Mouse (Mus musculus) gastrocnemius, adult 8-10 months (tissue): ENCODE measurements at regions not wholly inside any gene's neighbourhood (a gene's known extent, or its start where the extent isn't known, plus 50 kb on each side); places are given as distances from the start of the nearest gene placed in this dataset.

Source experiments
- DNase-seq, 2 experiments: peaks; one replicate each; pipeline ENCODE4 v3.0.0; 2022; ENCODE audit warnings: low spot score in 2 of 2

DNA sequence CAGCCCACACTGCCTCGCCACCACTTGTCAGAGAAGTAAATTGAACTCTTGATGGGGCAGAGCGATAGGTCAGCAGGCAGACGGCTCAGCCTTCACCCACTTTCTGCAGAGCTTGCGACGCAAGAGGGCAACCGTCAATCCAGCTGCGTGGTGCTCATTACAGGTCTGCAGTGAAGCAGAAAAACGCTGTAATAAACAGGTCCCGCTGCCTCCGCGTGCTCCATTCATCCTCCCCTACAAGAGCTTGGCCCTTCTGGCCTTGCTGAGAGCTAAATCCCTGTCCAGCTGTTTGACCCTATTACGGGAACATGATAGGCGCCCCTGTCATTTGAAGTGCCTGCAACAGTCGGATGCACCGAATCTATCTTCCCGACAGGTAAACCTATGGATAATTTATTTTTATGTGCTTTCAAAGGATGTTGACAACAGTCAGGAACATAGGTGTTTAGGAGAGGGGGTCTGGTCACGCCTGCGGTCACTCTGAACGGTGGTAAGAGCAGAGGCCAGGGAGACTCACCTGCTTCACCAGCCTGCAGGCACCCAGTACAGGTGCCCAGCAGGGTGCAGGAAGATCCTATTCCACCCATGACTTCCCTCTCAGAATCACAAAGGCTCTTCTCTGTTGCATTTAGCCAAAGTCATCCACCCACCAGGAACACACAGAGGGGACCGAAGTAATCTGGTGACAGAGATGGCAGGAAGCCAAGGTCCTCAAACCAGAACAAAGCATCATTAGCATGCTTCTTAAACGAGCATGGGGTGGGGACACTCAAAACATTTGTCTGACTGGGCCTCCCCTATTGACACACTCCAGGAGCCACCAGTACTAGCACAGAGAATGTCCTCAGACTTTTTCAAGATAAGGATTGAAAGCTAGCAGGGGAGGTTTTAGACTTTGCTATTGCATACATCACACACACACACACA, 464.1 kb upstream of the Mgmt start:
- no peak for DNase-seq

DNA sequence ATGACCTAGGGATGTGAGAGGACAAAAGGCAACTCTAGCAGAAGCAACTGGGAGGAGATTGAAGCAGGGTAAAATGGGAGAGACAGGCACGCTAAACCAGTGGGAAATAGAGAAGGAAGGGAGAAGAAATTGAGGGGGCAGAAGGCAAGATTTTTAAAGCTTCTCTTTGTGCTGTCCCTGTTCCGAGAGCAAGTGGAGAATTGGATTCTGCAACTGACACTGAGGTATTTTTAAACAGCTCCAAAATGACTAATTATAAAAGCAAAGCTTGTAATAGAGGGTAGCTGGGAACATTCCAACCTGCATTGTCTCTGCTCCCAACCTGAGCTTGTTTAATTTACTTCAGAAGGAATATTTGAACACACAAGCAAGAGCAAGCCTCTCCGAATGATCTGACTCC, 460.7 kb upstream of the Mgmt start:
- no peak for DNase-seq

DNA sequence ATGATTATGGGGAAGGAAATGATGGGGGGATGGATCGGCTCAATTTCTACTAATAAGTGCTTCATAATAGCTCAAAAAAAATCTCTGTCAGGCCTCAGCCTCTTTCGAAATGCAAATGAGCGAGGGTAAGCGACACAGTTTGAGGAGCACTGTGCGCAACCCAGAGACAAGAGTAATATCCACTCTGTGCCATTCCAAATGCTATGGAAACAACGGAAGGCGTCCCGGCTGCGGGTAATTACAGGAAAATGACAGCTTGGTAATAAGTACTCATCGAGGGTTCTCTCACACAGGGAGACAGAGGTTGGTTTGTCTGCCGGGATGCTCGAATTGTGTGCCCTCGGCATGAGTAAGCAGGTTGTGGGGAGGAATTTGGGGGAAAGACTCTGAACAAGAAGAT, 459.9 kb upstream of the Mgmt start:
- no peak for DNase-seq

DNA sequence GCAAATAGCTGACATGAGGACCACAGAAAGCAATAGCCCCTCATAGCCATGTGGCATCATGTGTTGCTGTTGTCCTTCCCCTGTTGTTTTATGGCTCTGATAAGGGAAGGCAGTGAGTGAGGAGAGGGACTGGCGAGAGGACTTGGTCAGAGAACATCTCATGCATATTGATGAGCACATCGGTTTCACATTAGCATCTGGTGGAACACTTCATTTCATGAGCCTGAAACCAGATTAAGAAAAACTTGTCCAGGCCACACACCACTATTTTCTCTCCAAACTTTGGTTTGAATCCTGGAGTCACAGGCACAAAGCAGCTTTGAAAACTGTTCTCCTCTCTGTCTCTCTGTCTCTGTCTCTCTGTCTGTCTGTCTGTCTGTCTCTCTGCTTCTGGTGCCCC, 451.0 kb upstream of the Mgmt start:
- DNase-seq, result no peak

DNA sequence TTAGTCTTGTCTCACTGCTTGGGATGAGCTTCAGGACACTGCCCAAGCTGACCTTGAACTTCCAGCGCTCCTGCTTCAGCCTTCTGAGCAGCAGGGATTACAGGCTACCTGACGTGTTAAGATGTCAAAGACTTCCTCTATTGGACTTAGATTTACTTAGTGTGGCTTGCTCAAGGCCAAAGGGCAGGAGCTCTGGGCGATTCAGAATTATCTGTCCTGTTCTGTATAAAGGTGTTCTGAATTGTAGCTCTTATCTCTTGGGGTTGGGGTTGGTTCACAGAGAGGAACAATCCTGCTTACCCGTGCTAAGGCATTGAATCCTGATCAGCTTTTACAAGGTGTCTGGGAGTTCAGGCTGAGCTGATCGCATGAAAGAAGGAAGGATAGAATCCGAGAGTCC, 449.3 kb upstream of the Mgmt start:
- DNase-seq, result no peak

DNA sequence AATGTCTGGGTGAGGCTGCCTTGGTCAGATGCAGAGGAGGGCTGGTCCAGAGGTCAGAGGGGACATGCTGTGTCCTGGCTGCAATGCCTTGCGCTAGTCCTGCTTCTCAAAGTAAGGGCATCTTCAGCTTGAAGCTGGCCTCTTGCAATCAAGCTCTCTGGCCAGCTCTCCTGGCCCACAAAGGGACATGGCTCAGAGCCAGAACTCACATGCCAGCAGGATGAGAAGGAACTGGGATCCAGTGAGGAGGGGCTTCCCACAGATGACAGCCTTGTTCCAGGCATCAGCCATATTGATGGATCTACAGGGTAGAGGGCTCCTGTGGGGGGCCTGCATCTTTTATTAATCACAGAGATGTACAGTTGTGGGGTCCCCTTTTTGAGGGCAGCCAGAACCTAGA, 445.1 kb upstream of the Mgmt start:
- no peak for DNase-seq

DNA sequence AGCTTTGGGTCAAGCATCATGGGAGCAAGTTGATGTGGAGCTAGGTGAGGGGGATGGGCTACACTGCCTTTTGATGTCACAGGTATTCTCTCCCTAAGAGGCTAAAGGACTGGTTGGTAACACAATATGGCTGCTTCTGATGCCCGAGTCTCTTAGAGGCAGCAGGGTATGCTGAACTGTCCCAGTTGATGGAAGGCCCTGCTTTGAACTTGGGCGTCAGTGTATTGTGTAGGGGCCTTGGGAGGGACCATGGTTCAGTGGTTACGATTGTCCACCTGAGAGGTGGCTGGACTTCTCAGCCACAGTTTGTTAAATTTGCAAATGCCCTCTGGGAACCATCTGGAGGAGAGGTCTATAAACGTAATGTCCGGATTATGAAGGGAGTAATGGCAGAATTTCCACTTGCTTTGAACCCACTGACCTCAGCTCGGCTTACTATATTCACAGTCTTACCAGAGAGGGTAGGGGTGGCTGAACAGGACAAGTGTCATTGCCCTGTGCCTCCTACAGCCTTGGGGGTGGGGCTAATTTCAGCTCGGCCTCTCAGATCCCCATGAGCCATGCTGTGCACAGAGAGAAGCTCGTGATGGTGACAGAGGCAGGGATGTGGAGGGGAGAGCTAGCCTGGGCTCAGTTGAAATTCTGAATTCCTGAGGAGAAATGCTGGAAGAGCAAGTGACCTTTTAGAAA, 442.6 kb upstream of the Mgmt start:
- no peak for DNase-seq

DNA sequence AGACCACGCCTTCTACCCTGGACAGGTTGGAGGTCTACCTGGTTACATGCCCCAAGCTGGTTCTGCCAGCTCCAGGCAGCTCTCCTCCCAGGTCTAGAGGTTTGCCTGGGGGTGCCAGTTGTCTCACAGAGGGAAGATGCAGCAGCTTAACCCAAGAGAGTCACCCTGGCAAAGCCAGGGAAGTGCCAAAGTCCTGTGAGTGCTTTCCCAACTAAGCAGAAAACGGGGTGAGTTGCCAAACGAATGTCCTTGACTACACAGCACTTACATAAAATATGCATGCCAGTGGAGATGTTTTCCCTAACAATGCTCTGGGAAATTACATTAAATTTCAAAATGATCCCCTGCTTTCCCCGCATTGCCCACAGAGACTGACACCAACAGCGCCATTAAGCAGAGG, 441.9 kb upstream of the Mgmt start:
- no peak for DNase-seq

DNA sequence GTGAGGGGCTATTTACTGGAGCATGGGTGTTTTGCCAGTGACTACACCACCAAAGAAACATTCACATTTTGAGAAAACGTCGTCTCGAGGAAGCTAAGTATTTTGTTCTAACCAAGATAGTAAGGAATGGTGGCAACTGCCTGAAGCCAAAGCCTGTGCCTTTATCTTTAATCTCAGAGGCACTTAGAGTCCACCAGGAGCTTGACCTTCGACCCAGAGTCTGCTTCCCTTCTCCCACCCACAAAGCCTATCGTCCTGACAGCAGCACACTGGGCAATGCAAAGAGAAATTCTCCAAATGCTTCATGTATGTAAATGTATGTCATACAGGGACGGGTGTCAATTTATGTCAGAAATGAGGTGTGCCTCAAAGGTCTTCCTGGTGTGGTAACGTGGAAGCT, 437.2 kb upstream of the Mgmt start:
- no peak for DNase-seq

DNA sequence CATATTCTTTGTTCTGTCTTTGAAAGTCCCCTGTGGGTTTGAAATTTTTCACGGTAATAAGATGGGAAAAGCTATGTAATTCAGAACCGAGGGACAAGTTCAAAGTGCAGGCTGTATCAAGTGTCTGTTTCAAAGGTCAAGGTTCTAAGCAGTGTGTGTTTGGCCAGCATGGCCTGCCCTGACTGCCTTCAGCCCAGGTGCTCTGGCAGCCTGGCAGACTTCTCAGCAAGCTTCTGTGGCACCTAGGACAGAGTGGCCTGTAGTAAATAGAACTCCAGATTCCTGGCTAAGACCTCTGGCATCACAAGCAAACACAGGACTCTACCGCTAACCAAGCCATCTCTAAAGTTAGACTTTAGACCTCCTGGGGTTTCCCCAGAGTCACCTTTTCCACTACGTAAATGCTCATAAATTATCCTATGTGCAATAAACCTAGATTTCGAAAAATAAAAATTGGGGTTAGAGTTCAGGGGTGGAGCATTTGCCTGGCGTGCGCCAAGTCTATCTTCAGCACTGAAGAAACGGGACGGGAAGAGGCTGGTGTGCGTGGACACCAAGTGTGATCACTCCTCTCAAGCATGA, 436.5 kb upstream of the Mgmt start:
- DNase-seq, result peak in 1 of 2 experiments; percentile 17

DNA sequence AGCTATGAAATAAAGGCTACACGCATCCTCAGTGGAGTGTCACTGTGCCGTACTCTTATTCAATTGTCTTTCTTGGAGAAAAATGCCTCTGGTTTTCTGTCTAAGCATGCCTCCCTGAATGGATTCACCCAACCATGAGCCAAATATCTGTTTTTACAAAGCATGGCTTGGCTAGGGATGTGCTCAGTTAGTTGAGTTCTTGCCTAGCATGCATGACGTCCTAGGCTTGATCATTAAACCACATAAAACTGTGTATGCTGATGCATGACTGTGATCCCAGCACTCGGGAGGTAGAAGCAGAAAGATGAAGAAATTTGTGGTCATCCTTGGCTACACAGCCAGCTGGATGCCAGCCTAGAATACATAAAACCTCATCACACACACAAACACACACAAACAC, 417.3 kb upstream of the Mgmt start:
- DNase-seq, result no peak

DNA sequence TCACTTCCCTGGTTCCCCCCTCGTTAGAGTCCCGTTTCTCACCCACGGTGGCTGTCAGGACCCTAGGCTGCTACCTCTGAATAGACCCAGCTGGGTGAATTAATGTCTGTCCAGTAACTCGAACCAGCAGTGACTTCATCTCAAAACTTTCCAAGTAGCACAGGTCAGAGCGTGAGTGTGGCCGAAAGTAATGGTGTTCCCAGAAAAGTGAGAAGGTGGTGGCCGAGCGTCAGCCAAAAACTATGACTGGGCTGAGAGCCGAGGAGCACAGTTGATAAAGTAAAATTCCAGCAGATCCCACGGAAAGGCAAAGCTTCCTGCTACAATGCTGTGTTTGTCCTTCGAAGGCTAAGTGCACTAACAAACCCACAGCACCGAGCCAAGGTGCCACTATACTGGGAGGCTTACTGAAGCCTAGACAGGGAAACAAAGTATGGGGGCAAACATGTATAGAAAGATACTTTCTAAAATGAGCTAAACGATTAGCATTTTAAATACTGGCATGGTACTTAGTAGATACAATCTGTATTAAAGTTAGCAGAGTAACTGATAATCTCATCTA, 413.7 kb upstream of the Mgmt start:
- peak in 1 of 2 experiments; percentile 14 for DNase-seq

DNA sequence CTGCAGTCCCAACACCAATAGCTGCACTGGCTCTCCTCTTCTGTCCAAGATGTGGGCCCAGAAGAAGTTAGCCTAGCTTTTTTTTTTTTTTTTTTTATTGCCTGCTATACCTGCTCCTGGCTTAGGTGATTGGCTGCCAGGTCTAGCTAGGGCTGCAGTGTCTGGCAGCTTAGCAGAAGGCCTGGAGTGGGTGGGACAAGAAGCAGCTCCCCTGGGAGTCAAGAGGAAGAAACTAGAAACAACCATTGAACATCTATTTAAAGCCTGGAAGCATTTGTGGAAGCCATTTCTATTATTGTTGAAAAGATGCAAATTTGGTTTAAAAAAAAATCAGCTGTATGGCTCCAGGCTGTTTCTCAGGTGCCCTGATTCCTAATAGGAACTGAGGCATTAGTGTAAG, 411.2 kb upstream of the Mgmt start:
- no peak for DNase-seq

DNA sequence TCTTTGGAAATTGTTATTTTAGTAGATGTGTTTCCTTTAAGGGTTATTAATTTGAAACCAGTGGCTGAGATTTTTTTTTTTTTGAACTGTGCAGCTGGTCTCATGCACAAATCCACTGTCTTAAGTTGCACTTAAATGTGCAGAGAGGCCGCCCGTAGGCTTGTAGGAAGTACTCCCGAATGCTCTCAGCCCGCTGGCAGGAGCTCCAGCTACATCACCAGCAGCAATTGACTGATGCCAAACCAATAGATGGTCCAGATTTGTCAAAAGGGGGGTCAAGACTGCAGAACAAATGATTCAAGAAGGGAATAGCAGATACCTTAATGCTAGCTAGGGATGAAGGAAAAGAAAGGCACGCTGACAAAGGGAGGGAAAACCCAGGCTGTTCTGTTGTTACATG, 406.9 kb upstream of the Mgmt start:
- no peak for DNase-seq

DNA sequence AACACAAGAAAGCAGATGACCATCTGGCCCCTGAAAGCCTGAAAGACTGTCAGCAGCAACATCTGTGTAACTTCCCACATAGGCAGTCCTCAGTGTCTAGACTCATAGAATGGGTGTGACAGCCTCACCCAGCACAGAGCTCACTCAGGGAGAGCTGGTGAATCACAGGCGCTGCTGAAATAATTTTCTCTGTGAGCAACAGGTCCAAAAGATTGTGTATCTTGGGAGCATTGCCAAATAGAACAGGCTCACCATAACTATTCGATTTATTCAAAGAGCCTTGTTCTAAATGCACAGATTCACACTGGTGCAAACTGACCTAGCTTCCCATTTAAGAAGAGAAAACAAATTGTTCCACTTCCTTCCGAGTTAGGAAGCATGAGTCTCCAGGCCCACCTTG, 399.6 kb upstream of the Mgmt start:
- DNase-seq, result no peak

DNA sequence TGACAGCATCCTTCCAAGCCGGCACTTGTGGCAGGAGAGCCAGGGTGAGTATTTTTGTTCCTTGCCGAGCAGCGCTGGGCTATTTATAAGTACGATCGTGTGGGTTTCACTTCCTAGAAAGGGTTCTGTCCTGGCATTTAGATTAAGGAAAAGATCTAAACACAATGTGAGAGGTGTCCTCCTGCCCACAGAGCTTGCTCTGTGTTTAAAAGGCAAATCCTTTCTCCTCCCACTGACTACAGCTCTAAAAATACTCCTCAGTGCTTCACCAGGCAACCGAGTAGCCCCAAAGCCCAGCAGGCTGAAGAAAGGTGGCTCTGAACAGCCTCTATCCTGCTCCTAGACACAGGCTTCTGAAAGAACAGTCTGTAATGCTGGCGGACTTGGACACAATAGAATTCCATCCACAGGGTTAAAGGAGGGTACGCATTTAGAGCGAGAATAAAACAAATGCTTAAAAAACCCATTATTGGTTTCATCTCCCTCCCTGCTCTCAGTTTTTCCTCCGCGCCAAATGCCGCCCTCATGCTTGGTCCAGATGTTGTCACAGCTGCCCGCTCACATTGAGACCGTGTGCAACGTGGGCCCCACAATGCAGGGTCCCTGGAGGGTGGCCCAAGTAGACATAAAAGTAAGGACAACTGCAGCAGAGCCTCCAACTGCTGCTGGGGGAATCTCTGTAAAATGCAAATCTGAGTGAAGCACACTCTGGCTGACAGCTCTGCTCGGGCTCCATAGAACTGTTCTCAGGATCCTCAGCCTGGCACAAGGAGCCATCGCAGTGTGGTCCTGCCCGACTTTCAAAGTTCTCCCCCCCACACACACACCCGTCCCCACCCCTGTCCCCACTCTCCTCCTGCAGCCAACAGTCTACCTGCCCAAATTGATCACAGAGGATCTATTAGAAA, 397.8 kb upstream of the Mgmt start:
- DNase-seq, result no peak

DNA sequence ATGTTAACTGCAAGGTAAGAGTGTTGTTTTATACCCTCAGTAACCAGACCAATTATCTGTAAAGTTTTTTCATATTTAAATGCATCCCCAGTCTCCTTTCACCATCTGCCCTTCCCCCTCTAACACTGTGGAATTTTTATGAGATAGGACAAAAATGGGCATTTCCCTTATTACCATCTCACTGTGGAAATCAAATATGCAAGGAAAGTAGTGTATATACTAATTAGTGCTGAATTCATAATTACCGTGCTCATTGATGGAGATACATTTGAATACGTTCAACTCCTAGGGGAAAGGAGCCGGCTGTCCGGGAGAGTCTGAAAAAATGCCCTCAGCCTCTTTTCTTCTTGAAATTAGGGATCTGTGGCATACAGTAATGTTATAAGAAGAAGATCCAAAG, 394.4 kb upstream of the Mgmt start:
- DNase-seq, result no peak

DNA sequence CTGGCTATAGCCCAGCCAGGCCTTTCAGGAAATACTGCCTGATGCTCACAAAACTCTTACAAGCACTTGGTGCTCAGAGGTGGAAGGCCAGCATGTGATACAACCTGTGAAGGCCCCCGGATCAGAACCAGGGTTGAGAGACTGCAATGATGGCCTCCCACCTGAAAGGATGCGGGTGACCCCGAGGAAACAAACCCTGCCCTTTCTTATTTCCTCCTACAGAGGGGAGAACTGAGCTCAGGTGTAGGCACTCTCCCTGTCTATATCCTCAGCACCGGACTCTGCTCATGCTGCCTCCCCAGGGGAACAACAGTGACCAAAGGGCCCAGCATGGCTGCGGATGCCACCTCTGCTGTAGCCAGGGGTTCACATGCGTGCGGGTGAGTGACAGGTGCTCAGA, 393.3 kb upstream of the Mgmt start:
- DNase-seq, result no peak

DNA sequence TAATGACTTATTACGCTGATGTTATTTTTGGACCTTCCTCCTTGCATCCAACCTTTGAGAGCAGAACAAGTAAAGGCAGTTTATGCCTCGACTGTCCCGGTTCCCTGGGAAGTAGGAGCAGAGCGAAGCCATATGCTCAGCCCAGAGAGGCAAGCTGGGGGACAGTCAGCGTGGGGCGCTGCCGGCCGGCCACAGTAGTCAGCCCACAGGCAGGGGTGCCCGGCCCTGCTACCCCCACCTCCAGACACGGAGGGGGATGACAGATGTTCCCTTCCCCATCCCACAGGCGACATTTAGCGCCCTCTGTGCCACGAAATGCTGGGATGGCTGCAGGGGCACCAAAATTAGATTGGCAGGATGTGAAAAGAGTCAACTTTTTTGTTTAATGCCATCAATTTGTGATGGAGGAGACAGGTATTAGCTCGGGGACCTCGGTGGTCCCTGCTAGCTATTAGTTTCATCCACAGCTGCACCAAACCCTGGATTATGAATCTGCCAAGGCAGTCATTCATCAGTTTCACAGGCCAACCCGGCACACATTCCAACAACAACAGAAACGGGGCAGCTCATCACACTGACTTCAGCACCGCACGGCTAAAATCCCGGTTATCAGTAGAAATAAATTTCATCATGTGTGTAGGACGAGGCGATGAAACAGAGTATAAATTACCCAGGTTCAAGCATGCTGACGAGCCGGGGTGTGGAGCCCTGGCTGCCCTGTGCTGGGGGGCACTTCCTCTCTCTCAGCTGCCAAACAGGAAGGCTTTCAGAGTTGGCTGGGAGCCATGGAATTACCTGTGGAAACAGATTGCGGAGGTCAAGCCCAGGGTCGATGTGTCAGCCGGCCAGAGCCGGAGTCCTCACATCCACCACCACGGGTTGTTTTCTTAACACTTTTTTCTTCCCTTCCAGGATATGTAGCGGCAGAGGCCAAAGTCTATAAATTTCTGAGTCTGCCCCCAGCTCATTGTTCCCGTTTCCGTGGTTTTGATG, 392.3 kb upstream of the Mgmt start:
- DNase-seq, result no peak

DNA sequence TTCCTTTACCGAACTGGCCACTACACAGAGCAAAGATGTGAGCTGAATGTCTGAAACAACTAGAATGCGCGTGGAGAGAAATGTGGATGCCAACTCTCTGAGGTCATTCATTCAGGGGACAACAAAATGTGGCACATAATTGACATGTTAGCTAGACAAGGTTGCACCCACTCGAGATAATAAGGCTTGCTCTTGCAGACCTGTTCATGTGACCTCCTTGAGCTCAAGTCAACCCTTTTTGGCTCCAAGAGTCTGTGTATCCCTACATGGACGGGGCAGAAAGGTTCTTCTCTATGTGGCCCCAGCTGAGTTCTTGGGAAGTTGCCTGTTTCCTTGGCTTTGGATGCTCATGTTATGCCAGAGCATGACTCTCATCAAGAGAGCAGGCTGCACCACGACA, 383.0 kb upstream of the Mgmt start:
- no peak for DNase-seq
